Mouse (Mus musculus) testis, postnatal 10 days (tissue): ENCODE results near the gene Myl4.

ENCODE experiments used
- DNase-seq: peaks from one replicate; pipeline ENCODE4 v3.0.0; 2021; ENCODE audit warnings: low spot score

The Myl4 gene

GRCm38 (mm10) chr11:104604192-104604591 lies 53.7 kb downstream of the Myl4 start:
- no peak for DNase-seq

DNA sequence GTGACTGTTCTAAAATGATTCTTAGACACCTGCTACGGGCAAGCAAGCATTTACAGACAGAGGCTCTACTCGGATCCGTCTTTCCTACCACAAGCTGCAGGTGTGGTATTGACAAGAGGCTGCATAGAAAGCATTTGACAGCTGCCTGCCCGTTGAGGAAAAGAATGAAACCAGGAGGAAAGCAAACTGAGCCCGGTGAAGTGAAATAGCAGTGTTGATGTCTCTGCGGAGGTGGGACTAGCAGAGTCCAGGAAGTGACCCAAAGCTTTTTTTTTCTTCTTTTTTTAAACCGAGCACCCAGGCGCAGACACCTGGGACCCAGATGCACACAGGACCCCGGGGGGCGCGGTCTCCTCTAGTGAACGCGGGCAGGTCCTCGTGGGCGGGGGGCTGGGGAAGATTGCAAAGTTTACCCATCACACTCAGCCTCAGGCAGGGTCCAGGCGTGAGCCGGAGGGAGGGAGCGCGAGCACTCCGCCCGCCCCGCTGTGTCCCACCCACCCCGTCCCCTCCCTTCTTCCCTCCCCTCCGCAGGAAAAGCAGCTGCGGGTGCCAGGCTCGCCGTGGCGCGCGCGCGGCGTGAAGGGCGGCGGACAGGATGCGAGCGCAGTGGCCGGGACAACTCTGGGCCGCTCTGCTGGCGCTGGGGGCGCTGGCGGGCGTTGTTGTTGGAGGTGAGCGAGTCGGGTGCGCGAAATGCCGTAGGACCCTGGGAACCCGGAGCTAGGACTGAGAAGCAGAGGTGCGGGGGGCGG lies 57.2 kb downstream of the Myl4 start, which contains the start of gene Itgb3:
Gene Itgb3, plus strand, starts transcription at position 510 of the 755 bp plus-strand sequence.
- DNase-seq: peak; percentile 86

- no peak for DNase-seq
These were observed 57.9 kb downstream of the Myl4 start for GRCm38 (mm10) chr11:104608249-104608920.

DNA sequence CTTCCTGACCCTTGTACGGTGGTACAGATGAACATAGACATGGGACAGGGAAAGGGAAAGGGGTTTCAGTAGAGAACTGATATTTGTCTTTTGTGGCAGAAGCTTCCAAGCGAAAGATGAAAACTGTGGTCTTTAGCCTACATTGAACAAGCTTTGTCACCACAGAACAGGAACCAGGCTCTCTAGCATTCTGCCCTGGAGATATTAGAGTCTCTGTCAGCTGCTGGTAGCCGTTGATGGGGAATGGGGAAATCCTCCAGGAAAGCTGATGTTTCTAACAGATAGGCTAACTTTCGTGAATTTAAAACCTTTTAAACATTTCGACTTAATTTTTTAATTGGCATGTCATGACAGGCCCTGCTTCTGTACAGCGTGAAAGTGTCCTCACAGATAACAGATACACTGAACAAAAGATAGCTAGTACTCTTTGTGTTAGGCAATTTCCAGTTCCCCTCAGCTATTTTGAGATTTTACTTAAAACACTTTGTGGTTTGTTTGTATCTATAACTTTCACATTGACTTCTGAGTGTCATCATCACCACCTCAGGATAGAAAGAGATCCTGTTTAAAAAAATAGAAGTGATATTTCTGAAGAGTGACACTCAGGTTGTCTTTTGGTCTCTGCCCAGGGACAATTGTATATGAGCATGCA lies 58.7 kb downstream of the Myl4 start:
- no peak for DNase-seq

GRCm38 (mm10) chr11:104609733-104610132 lies 59.3 kb downstream of the Myl4 start:
- no peak for DNase-seq

GRCm38 (mm10) chr11:104611579-104612151 lies 61.2 kb downstream of the Myl4 start:
- no peak for DNase-seq

GRCm38 (mm10) chr11:104613551-104613950 lies 63.1 kb downstream of the Myl4 start:
- no peak for DNase-seq

GRCm38 (mm10) chr11:104614130-104614529 lies 63.7 kb downstream of the Myl4 start:
- DNase-seq: no peak

- no peak for DNase-seq
These were observed 65.7 kb downstream of the Myl4 start for GRCm38 (mm10) chr11:104616182-104616581.

DNA sequence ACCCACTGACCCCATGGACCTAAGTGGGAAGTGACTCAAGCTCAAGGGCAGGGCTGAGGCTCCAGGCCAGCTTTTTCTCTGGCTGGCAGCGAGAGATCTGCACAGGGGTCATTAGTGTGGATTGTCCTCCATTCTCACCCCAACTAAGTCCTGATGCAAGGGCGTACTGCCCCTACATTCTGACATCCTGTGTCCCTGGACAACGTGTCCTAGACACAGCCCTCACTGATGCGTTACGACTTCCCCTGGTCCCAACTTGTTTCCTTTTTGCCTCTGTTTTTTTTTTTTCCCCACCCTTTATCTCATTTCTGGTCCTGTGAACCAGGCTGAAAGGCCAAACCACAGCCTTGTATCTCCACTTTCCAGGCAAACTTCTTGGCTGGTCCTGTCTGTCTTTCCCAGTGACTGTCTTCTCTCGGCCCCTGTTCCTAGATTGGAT lies 68.2 kb downstream of the Myl4 start:
- DNase-seq: no peak

DNA sequence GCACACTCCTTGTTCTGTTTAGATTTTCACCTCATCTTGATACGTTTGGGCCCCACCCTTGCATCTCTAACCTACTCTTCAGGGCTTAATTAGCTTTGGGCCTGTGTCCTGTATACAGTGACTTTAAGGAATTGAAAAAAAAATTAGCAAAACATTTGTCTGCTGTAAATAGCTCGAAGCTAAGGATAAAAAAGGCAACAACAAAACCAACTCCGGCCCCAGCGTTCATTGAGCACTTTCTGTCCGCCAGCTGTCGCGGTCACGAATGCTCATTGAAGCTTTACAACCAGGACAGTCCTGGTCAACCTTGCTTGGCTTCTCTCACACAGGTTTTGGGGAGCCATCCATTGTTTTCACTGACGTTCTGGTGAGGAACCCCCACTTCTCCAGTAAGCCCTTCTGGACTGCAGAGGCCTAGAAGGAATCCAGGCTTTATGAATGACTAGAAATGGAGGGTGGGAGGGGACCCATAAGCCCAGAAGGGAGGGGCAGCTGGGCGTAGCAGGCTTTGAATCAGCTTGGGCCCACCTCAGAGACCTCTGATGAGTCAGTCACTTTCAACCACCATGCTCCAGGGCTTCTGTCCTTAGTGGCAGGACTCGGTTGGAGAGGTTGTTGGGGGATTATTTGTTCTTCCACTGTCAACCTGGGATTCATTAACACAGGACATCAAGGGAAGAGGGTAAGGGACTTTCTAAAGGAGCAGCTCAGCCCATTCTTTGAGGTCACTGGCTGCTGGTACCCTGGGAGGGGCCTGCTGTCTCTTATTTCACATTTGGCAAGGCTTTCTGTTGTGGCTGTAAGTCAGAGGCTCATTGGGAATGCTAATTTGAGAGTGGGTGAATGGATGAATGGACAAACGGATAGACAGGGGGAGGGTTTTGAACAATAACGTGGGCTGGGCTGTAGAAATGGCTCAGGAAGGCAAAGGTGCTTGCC lies 68.9 kb downstream of the Myl4 start:
- DNase-seq: no peak

- no peak for DNase-seq
These were observed 71.8 kb downstream of the Myl4 start for GRCm38 (mm10) chr11:104622040-104622962.

DNA sequence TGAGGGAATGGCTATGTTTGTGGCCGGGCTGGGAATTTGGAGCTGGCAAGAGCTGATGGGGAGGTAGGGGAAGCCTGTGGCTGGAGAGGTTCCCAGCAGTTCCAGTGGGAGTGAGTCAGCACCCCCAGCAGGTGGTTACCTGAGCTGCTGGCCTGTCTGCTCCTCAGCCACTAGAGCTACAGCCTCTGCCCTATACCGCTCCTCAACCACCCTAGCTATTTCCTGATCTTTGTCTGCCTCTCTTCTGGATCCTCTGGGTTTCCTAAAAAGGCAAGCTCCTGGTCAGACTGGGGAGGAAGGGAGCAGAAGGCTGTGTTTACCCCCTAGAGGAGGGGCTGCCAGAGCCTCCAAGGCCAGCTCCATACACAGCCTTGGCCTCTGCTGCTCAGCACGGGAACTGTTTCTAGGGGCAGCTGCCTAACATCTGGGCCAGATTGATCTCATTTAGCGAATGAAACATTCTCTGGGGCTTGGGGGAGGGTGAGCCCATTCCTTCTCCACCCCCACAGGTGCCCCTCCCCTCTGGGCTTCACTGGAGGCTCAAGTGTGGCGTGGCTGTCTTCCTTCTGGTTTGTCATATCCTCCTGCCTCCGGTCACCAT lies 74.4 kb downstream of the Myl4 start:
- DNase-seq: peak; percentile 76

GRCm38 (mm10) chr11:104625453-104626402 lies 75.3 kb downstream of the Myl4 start:
- DNase-seq: peak; percentile 78

- no peak for DNase-seq
These were observed 76.2 kb downstream of the Myl4 start for GRCm38 (mm10) chr11:104626635-104627034.

- DNase-seq: peak; percentile 58
These were observed 77.3 kb downstream of the Myl4 start for GRCm38 (mm10) chr11:104627616-104628301.

- no peak for DNase-seq
These were observed 78.1 kb downstream of the Myl4 start for GRCm38 (mm10) chr11:104628566-104628965.

- no peak for DNase-seq
These were observed 79.8 kb downstream of the Myl4 start for GRCm38 (mm10) chr11:104630185-104630835.
